Mouse (Mus musculus) limb, embryonic 14.5 days (tissue): ENCODE measurements around the gene Fbxw25. TPM values are rescaled to one million over a fixed set of nuclear protein-coding genes. Genes with fewer than 3 reads are reported as not detected.
"Not testable (repeated sequence)": the region's sequence is repeated elsewhere in the genome, so short reads cannot be mapped to it uniquely, and the experiment has no call there.

Source experiments
- ATAC-seq: fragments of 200-750 bp; cut with Nextera tagmentation; 2 replicates; pipeline ENCODE4 v1.8.0; 2017; ENCODE audit warnings: low read depth, moderate number of reproducible peaks, moderate TSS enrichment; ENCODE audit not compliant: low FRiP score
- DNase-seq: peaks from one replicate; pipeline ENCODE4 v3.0.0-alpha.2; 2015; ENCODE audit warnings: low spot score
- H3K27ac ChIP-seq: fragments of 300-500 bp; sonication (generic); replicated peaks from 2 replicates; pipeline ENCODE4 v1.5.1; 2014; ENCODE audit warnings: low read depth, mild to moderate bottlenecking, low read length, moderate library complexity, mixed read lengths
- H3K27me3 ChIP-seq: fragments of 300-500 bp; sonication (generic); 2 replicates; pipeline ENCODE4 v1.6.1; 2014; ENCODE audit warnings: low read length, mixed read lengths; ENCODE audit not compliant: control insufficient read depth, insufficient read depth
- H3K36me3 ChIP-seq: fragments of 300-500 bp; sonication (generic); 2 replicates; pipeline ENCODE4 v1.6.1; 2014; ENCODE audit warnings: mild to moderate bottlenecking, low read length, moderate library complexity, mixed read lengths; ENCODE audit not compliant: control insufficient read depth, insufficient read depth
- H3K4me1 ChIP-seq: fragments of 300-500 bp; sonication (generic); 2 replicates; pipeline ENCODE4 v1.6.1; 2014; ENCODE audit warnings: antibody characterized with exemption, low read length, mixed read lengths; ENCODE audit not compliant: control insufficient read depth, insufficient read depth
- H3K4me2 ChIP-seq: fragments of 300-500 bp; sonication (generic); replicated peaks from 2 replicates; pipeline ENCODE4 v1.6.1; 2014; ENCODE audit warnings: low read depth, mild to moderate bottlenecking, low read length, moderate library complexity; ENCODE audit not compliant: severe bottlenecking
- H3K4me3 ChIP-seq: fragments of 300-500 bp; sonication (generic); replicated peaks from 2 replicates; pipeline ENCODE4 v1.5.1; 2014; ENCODE audit warnings: low read length
- H3K9ac ChIP-seq: fragments of 300-500 bp; sonication (generic); 2 replicates; pipeline ENCODE4 v1.6.1; 2014; ENCODE audit warnings: mild to moderate bottlenecking, low read depth, low read length, moderate library complexity; ENCODE audit not compliant: severe bottlenecking
- H3K9me3 ChIP-seq: fragments of 300-500 bp; sonication (generic); 2 replicates; pipeline ENCODE4 v1.6.1; 2016; ENCODE audit warnings: low read length; ENCODE audit not compliant: control insufficient read depth
- POLR2A ChIP-seq: fragments of 200-500 bp; IDR thresholded peaks from 2 replicates; pipeline ENCODE4 v1.8.0; 2012; ENCODE audit warnings: inconsistent platforms, mild to moderate bottlenecking, moderate library complexity, borderline replicate concordance; ENCODE audit not compliant: insufficient read depth, insufficient read length; ENCODE audit errors: extremely low read depth
- WGBS: fragments of 180-500 bp; shearing (Covaris S2); extraction: QIAGEN DNeasy Blood & Tissue Kit; methylation state at CpG from one replicate; pipeline ENCODE4 v1.1.7; 2014; 5-methylcytosine and 5-hydroxymethylcytosine counted together
- polyA plus RNA-seq, 2 experiments: library from polyadenylated mRNA; depleted of rRNA in 1 of 2; stranded (reverse) in 1 of 2; unstranded in 1 of 2; fragments of >200 nt; fragmentation: Nextera tagmentation in 1 of 2; extraction: Ambion mirVana in 1 of 2; gene quantifications; 2 replicates each; pipeline versions ENCODE4 v1.2.1 to v1.2.3; 2012 to 2014

The Fbxw25 gene
- polyA plus RNA-seq (2012; rRNA removed) = not detected in 2 replicates
- not detected in 2 replicates for polyA plus RNA-seq (2014; fragmentation: Nextera tagmentation; extraction: Ambion mirVana)

GRCm38 (mm10) chr9:109664552-109664951 is at the start of gene Fbxw25:
Gene Fbxw25 (minus strand): TSS chr9:109664652.
- not testable (repeated sequence) for H3K9me3 ChIP-seq, H3K9ac ChIP-seq, H3K4me3 ChIP-seq, H3K27ac ChIP-seq, H3K36me3 ChIP-seq, H3K4me2 ChIP-seq, DNase-seq, ATAC-seq, H3K4me1 ChIP-seq, H3K27me3 ChIP-seq
- 70% methylated on average over 2 of the region's 2 CpGs for WGBS

GRCm38 (mm10) chr9:109702600-109702999 is 38.1 kb upstream of the Fbxw25 start, which contains the start of gene Fbxw18:
Gene Fbxw18 (minus strand): TSS chr9:109702700.
- H3K4me2 ChIP-seq, DNase-seq, ATAC-seq, H3K4me1 ChIP-seq, H3K4me3 ChIP-seq, H3K36me3 ChIP-seq, H3K27ac ChIP-seq, H3K9ac ChIP-seq, H3K9me3 ChIP-seq, H3K27me3 ChIP-seq: not testable (repeated sequence)
- 71% methylated on average over 4 of the region's 4 CpGs for WGBS

- DNase-seq (no peak), ATAC-seq (no peak)
- Histone ChIP-seq H3K9me3 (no peaks in the 10 kb centered on the region), H3K4me3 (no peak overlapping the region), H3K36me3 (no peaks in the 10 kb centered on the region), H3K9ac (no peak overlapping the region), H3K4me2 (no peak overlapping the region), H3K27me3 (no peaks in the 10 kb centered on the region), H3K27ac (no peak overlapping the region), H3K4me1 (no peaks in the 10 kb centered on the region)
- TF ChIP-seq POLR2A = no peak
- WGBS = 9% methylated on average over 1 of the region's 1 CpGs
Measured at GRCm38 (mm10) chr9:109685299-109685698, 20.8 kb upstream of the Fbxw25 start.

DNA sequence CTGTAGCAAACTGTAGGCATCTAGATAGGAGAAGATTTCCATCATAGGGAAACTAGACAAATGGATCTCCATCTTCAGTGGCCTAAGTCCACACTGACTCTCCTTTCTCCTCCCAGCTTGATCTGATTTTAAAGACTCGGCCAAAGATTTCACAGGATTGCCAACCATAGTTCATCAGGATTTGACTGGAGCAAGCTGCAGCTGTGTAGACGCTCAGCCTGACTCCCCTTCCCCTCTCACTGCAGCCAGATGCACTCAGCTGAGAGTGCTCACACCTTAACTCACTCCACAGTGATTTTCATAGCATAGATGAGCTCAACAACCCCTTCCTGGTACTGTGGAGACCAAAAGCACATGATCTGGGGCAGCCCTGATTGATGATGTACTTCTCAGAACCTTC is 38.5 kb downstream of the Fbxw25 start, which contains the start of gene Fbxw24:
Gene Fbxw24 (minus strand): TSS at position 101 of the 400 bp plus-strand sequence.
- 81% methylated on average over 2 of the region's 2 CpGs for WGBS
- not testable (repeated sequence) for H3K4me2 ChIP-seq, ATAC-seq, H3K36me3 ChIP-seq, H3K4me3 ChIP-seq, DNase-seq, H3K9ac ChIP-seq, H3K4me1 ChIP-seq, H3K27me3 ChIP-seq, H3K27ac ChIP-seq, H3K9me3 ChIP-seq

GRCm38 (mm10) chr9:109606837-109607236 is 57.6 kb downstream of the Fbxw25 start:
- H3K4me3 ChIP-seq, ATAC-seq, H3K27me3 ChIP-seq, H3K27ac ChIP-seq, DNase-seq, H3K9ac ChIP-seq, H3K4me2 ChIP-seq, H3K9me3 ChIP-seq, H3K36me3 ChIP-seq, H3K4me1 ChIP-seq: not testable (repeated sequence)
- 40% methylated on average over 5 of the region's 5 CpGs for WGBS

DNA sequence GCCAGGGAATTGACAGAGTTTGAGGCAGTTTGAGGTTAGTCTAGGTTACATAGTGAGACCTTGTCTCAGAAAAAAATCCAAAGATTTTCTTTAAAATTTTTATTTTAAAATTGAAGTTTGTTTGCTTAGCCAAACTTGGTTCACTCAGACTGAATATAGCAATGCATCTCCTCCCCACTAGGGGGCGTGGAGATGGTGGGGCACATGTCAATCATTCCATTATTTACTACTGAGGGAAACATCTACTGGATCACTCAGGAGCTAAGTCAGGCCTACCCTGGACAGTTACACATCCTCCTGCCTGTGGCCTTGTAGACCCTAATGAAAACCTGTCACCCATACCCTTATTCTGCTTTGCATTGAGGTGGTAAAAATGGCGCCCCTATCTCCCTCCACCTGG is 62.3 kb downstream of the Fbxw25 start:
- H3K27ac ChIP-seq, H3K9ac ChIP-seq, H3K4me3 ChIP-seq, H3K4me2 ChIP-seq, DNase-seq, H3K4me1 ChIP-seq, H3K36me3 ChIP-seq, H3K27me3 ChIP-seq, H3K9me3 ChIP-seq, ATAC-seq: not testable (repeated sequence)
- WGBS = 55% methylated on average over 2 of the region's 2 CpGs
